Mouse (Mus musculus) neural tube, embryonic 15.5 days (tissue): ENCODE measurements around the gene Pheta1. TPM values are rescaled to one million over a fixed set of nuclear protein-coding genes. Genes with fewer than 3 reads are reported as not detected.
A peak's percentile ranks its signal among the peaks of the same experiment; 100 is the strongest.

Experiments
- ATAC-seq: fragments of 200-750 bp; cut with Nextera tagmentation; 2 replicates; pipeline ENCODE4 v1.8.0; 2017; ENCODE audit warnings: mild to moderate bottlenecking, moderate TSS enrichment, moderate library complexity; ENCODE audit not compliant: low FRiP score
- H3K27ac ChIP-seq: fragments of 300-500 bp; sonication (generic); replicated peaks from 2 replicates; pipeline ENCODE4 v1.5.1; 2015; ENCODE audit warnings: mild to moderate bottlenecking, inconsistent platforms
- H3K27me3 ChIP-seq: fragments of 300-500 bp; sonication (generic); replicated peaks from 2 replicates; pipeline ENCODE4 v1.6.1; 2015; ENCODE audit warnings: inconsistent platforms
- H3K36me3 ChIP-seq: fragments of 300-500 bp; sonication (generic); 2 replicates; pipeline ENCODE4 v1.6.1; 2015; ENCODE audit warnings: inconsistent platforms
- H3K4me1 ChIP-seq: fragments of 300-500 bp; sonication (generic); 2 replicates; pipeline ENCODE4 v1.6.1; 2015; ENCODE audit warnings: inconsistent platforms
- H3K4me2 ChIP-seq: fragments of 300-500 bp; sonication (generic); 2 replicates; pipeline ENCODE4 v1.6.1; 2015; ENCODE audit warnings: inconsistent platforms, mild to moderate bottlenecking, moderate library complexity
- H3K4me3 ChIP-seq: fragments of 300-500 bp; sonication (generic); replicated peaks from 2 replicates; pipeline ENCODE4 v1.5.1; 2015; ENCODE audit warnings: mild to moderate bottlenecking, inconsistent platforms
- H3K9ac ChIP-seq: fragments of 300-500 bp; sonication (generic); replicated peaks from 2 replicates; pipeline ENCODE4 v1.6.1; 2015; ENCODE audit warnings: mild to moderate bottlenecking, inconsistent platforms
- H3K9me3 ChIP-seq: fragments of 300-500 bp; sonication (generic); replicated peaks from 2 replicates; pipeline ENCODE4 v1.6.1; 2016; ENCODE audit warnings: inconsistent platforms
- whole genome bisulfite sequencing: fragments of 180-500 bp; shearing (Covaris S2); methylation state at CpG from one replicate; pipeline ENCODE4 v1.1.7; 2015; ENCODE audit warnings: mixed read lengths; 5-methylcytosine and 5-hydroxymethylcytosine counted together
- polyA plus RNA-seq: library from polyadenylated mRNA; unstranded; fragments of >200 nt; fragmentation: Nextera tagmentation; extraction: Ambion mirVana; gene quantifications from 2 replicates; pipeline ENCODE4 v1.2.1, GENCODE M21; 2015

Gene Pheta1
- polyA plus RNA-seq, 1 experiment from 2014 or later, result 34.7 TPM

- H3K4me2 ChIP-seq, result peak overlapping the region; percentile 94
- peak overlapping the region; percentile 74 for H3K27ac ChIP-seq
- WGBS, result 0% methylated on average over 76 of the region's 77 CpGs
- peak; percentile 71 for ATAC-seq
- peak overlapping the region; percentile 83 for H3K9ac ChIP-seq
- peaks cover 36% of the 10 kb centered on the region for H3K27me3 ChIP-seq
- H3K4me1 ChIP-seq, result peaks cover 62% of the 10 kb centered on the region
- no peaks in the 10 kb centered on the region for H3K9me3 ChIP-seq
- H3K4me3 ChIP-seq, result peak overlapping the region; percentile 80
- H3K36me3 ChIP-seq, result no peaks in the 10 kb centered on the region
Measured at GRCm38 (mm10) chr5:121836692-121837415, 11.9 kb upstream of the Pheta1 start.

- WGBS, result under 1% methylated on average over 35 of the region's 35 CpGs
- Histone ChIP-seq H3K36me3 (no peaks in the 10 kb centered on the region), H3K4me2 (peak within 1 kb of the TSS; percentile 94), H3K9ac (peak within 1 kb of the TSS; percentile 83), H3K27me3 (peaks cover 41% of the 10 kb centered on the region), H3K27ac (peak within 1 kb of the TSS; percentile 74), H3K9me3 (no peaks in the 10 kb centered on the region), H3K4me1 (peaks cover 64% of the 10 kb centered on the region), H3K4me3 (peak within 1 kb of the TSS; percentile 80)
- ATAC-seq, result peak; percentile 5; the same call in 1 of the 2 replicates
Measured at GRCm38 (mm10) chr5:121837441-121838340, 11.1 kb upstream of the Pheta1 start, which contains the start of gene Sh2b3. Sh2b3 (minus strand) TSS chr5:121837646.

- H3K9me3 ChIP-seq, result no peaks in the 10 kb centered on the region
- peak overlapping the region; percentile 31; the same call in 1 of the 2 replicates for H3K9ac ChIP-seq
- H3K27me3 ChIP-seq, result peaks cover 48% of the 10 kb centered on the region
- ATAC-seq, result no peak
- no peaks in the 10 kb centered on the region for H3K36me3 ChIP-seq
- peaks cover 64% of the 10 kb centered on the region for H3K4me1 ChIP-seq
- H3K4me3 ChIP-seq, result peak overlapping the region; percentile 80
- H3K4me2 ChIP-seq, result peak overlapping the region; percentile 94
- WGBS, result under 1% methylated on average over 46 of the region's 46 CpGs
- H3K27ac ChIP-seq, result peak overlapping the region; percentile 51; the same call in 1 of the 2 replicates
Measured at GRCm38 (mm10) chr5:121838341-121839127, 10.2 kb upstream of the Pheta1 start.

- Histone ChIP-seq H3K4me1 (peaks cover 58% of the 10 kb centered on the region), H3K9ac (no peak overlapping the region), H3K36me3 (no peaks in the 10 kb centered on the region), H3K4me2 (peak overlapping the region; percentile 94), H3K27ac (0 out of 2 replicates have a peak overlapping the region, but pooled peaks have one; percentile 24), H3K4me3 (peak overlapping the region; percentile 80), H3K27me3 (peaks cover 53% of the 10 kb centered on the region), H3K9me3 (no peaks in the 10 kb centered on the region)
- WGBS, result 30% methylated on average over 7 of the region's 7 CpGs
- no peak for ATAC-seq
Measured at GRCm38 (mm10) chr5:121839128-121839473, 9.7 kb upstream of the Pheta1 start.

- Histone ChIP-seq H3K4me3 (no peak overlapping the region), H3K4me1 (peaks cover 38% of the 10 kb centered on the region), H3K9ac (no peak overlapping the region), H3K36me3 (no peaks in the 10 kb centered on the region), H3K27ac (no peak overlapping the region), H3K9me3 (no peaks in the 10 kb centered on the region), H3K27me3 (peaks cover 64% of the 10 kb centered on the region), H3K4me2 (no peak overlapping the region)
- ATAC-seq, result no peak
- WGBS, result 97% methylated on average over 9 of the region's 9 CpGs
Measured at GRCm38 (mm10) chr5:121841516-121841915, 7.3 kb upstream of the Pheta1 start.

GRCm38 (mm10) chr5:121841973-121842372, 6.8 kb upstream of the Pheta1 start:
- no peaks in the 10 kb centered on the region for H3K36me3 ChIP-seq
- no peak overlapping the region for H3K4me2 ChIP-seq
- no peak for ATAC-seq
- no peaks in the 10 kb centered on the region for H3K9me3 ChIP-seq
- no peak overlapping the region for H3K4me3 ChIP-seq
- no peak overlapping the region for H3K27ac ChIP-seq
- no peak overlapping the region for H3K9ac ChIP-seq
- peaks cover 63% of the 10 kb centered on the region for H3K27me3 ChIP-seq
- H3K4me1 ChIP-seq, result peaks cover 36% of the 10 kb centered on the region
- WGBS, result 45% methylated on average over 10 of the region's 10 CpGs

- peak overlapping the region; percentile 47 for H3K9ac ChIP-seq
- peaks cover 56% of the 10 kb centered on the region for H3K27me3 ChIP-seq
- H3K4me3 ChIP-seq, result peak overlapping the region; percentile 48
- no peaks in the 10 kb centered on the region for H3K36me3 ChIP-seq
- H3K4me2 ChIP-seq, result peak overlapping the region; percentile 85
- peaks cover 30% of the 10 kb centered on the region for H3K4me1 ChIP-seq
- H3K9me3 ChIP-seq, result no peaks in the 10 kb centered on the region
- ATAC-seq, result peak; percentile 51
- under 1% methylated on average over 33 of the region's 33 CpGs for WGBS
- no peak overlapping the region for H3K27ac ChIP-seq
Measured at GRCm38 (mm10) chr5:121842665-121843118, 6.1 kb upstream of the Pheta1 start.

GRCm38 (mm10) chr5:121843138-121843905, 5.5 kb upstream of the Pheta1 start:
- H3K9ac ChIP-seq, result peak overlapping the region; percentile 47; the same call in 1 of the 2 replicates
- no peaks in the 10 kb centered on the region for H3K36me3 ChIP-seq
- peaks cover 30% of the 10 kb centered on the region for H3K4me1 ChIP-seq
- H3K27me3 ChIP-seq, result peaks cover 49% of the 10 kb centered on the region
- peak overlapping the region; percentile 85 for H3K4me2 ChIP-seq
- H3K27ac ChIP-seq, result no peak overlapping the region
- peak overlapping the region; percentile 48 for H3K4me3 ChIP-seq
- H3K9me3 ChIP-seq, result no peaks in the 10 kb centered on the region
- 14% methylated on average over 17 of the region's 17 CpGs for WGBS
- no peak for ATAC-seq

- 33% methylated on average over 4 of the region's 4 CpGs for WGBS
- Histone ChIP-seq H3K36me3 (no peaks in the 10 kb centered on the region), H3K4me1 (peaks cover 34% of the 10 kb centered on the region), H3K4me3 (no peak overlapping the region), H3K4me2 (no peak overlapping the region), H3K9ac (no peak overlapping the region), H3K27me3 (peaks cover 38% of the 10 kb centered on the region), H3K9me3 (no peaks in the 10 kb centered on the region), H3K27ac (no peak overlapping the region)
- no peak for ATAC-seq
Measured at GRCm38 (mm10) chr5:121845361-121845760, 3.4 kb upstream of the Pheta1 start.

- no peak overlapping the region for H3K27ac ChIP-seq
- no peaks in the 10 kb centered on the region for H3K9me3 ChIP-seq
- no peak overlapping the region for H3K4me3 ChIP-seq
- H3K4me2 ChIP-seq, result no peak overlapping the region
- H3K36me3 ChIP-seq, result no peaks in the 10 kb centered on the region
- WGBS, result 85% methylated on average over 11 of the region's 11 CpGs
- peaks cover 44% of the 10 kb centered on the region for H3K4me1 ChIP-seq
- peaks cover 34% of the 10 kb centered on the region for H3K27me3 ChIP-seq
- no peak for ATAC-seq
- H3K9ac ChIP-seq, result no peak overlapping the region
Measured at GRCm38 (mm10) chr5:121846322-121846721, 2.5 kb upstream of the Pheta1 start.
